Mouse (Mus musculus) ES-Bruce4 (cell line): ENCODE measurements around the gene Maml3. TPM values are rescaled to one million over a fixed set of nuclear protein-coding genes. Genes with fewer than 3 reads are reported as not detected.

Experiments used
- H3K27ac ChIP-seq: 2 replicates; pipeline ENCODE4 v1.5.1; 2012; ENCODE audit warnings: low read length, inconsistent platforms; ENCODE audit not compliant: insufficient read depth
- H3K27me3 ChIP-seq: 2 replicates; pipeline ENCODE4 v1.6.1; 2012; ENCODE audit warnings: mild to moderate bottlenecking, low read length, inconsistent platforms; ENCODE audit not compliant: control insufficient read depth, poor library complexity, insufficient read depth, severe bottlenecking
- H3K36me3 ChIP-seq: 2 replicates; pipeline ENCODE4 v1.6.1; 2012; ENCODE audit warnings: inconsistent platforms, mild to moderate bottlenecking, low read length, moderate library complexity; ENCODE audit not compliant: control insufficient read depth, poor library complexity, insufficient read depth, severe bottlenecking
- H3K4me1 ChIP-seq: one replicate; pipeline ENCODE4 v1.8.1; 2011; ENCODE audit warnings: low read length; ENCODE audit not compliant: control insufficient read depth, insufficient read depth
- H3K4me3 ChIP-seq: 2 replicates; pipeline ENCODE4 v1.5.1; 2011; ENCODE audit warnings: low read depth, mild to moderate bottlenecking, low read length
- H3K9ac ChIP-seq: 2 replicates; pipeline ENCODE4 v1.6.1; 2012; ENCODE audit warnings: low read depth, mild to moderate bottlenecking, inconsistent platforms; ENCODE audit not compliant: poor library complexity, severe bottlenecking
- H3K9me3 ChIP-seq: replicated peaks from 2 replicates; pipeline ENCODE4 v1.6.1; 2012; ENCODE audit warnings: mild to moderate bottlenecking, low read length, inconsistent platforms; ENCODE audit not compliant: control insufficient read depth, poor library complexity, insufficient read depth, severe bottlenecking
- CTCF ChIP-seq: IDR thresholded peaks from one replicate; pipeline ENCODE4 v1.8.1; 2011; ENCODE audit warnings: low read depth, low read length
- EP300 ChIP-seq: IDR thresholded peaks from 2 replicates; pipeline ENCODE4 v1.6.1; 2011; ENCODE audit warnings: low read depth, low read length; ENCODE audit not compliant: insufficient read depth
- POLR2A ChIP-seq: IDR thresholded peaks from one replicate; pipeline ENCODE4 v1.8.1; 2011; ENCODE audit warnings: low read length; ENCODE audit not compliant: insufficient read depth
- polyA plus RNA-seq: library from polyadenylated mRNA; stranded (reverse); fragments of >200 nt; gene quantifications from 2 replicates; pipeline ENCODE4 v1.2.4, GENCODE M21; 2011; ENCODE audit warnings: low read depth; ENCODE audit not compliant: missing spikeins, insufficient read depth, insufficient read length

The Maml3 gene
- polyA plus RNA-seq, 1 experiment = 5.7 TPM

GRCm38 (mm10) chr3:51853610-51854009 lies 251.3 kb downstream of the Maml3 start:
- Histone ChIP-seq H3K4me1 (no peaks in the 10 kb centered on the region), H3K9ac (no peak overlapping the region), H3K27ac (no peak overlapping the region), H3K36me3 (no peaks in the 10 kb centered on the region), H3K9me3 (no peaks in the 10 kb centered on the region), H3K27me3 (no peaks in the 10 kb centered on the region), H3K4me3 (no peak overlapping the region)
- TF ChIP-seq EP300 = no peak
- no peak for TF ChIP-seq POLR2A
- TF ChIP-seq CTCF = no peak

- Histone ChIP-seq H3K27me3 (no peaks in the 10 kb centered on the region), H3K4me3 (no peak overlapping the region), H3K9me3 (no peaks in the 10 kb centered on the region), H3K27ac (no peak overlapping the region), H3K36me3 (no peaks in the 10 kb centered on the region), H3K4me1 (no peaks in the 10 kb centered on the region), H3K9ac (no peak overlapping the region)
- no peak for TF ChIP-seq CTCF
- no peak for TF ChIP-seq POLR2A
- TF ChIP-seq EP300 = no peak
Measured at GRCm38 (mm10) chr3:51852692-51853091, 252.2 kb downstream of the Maml3 start.

- no peak overlapping the region for H3K4me3 ChIP-seq
- H3K27me3 ChIP-seq = no peaks in the 10 kb centered on the region
- H3K9ac ChIP-seq = no peak overlapping the region
- H3K27ac ChIP-seq = no peak overlapping the region
- no peaks in the 10 kb centered on the region for H3K36me3 ChIP-seq
- H3K4me1 ChIP-seq = no peaks in the 10 kb centered on the region
- no peaks in the 10 kb centered on the region for H3K9me3 ChIP-seq
- TF ChIP-seq POLR2A (no peak), EP300 (no peak), CTCF (no peak)
Measured at GRCm38 (mm10) chr3:51851596-51851995, 253.3 kb downstream of the Maml3 start.

GRCm38 (mm10) chr3:51849462-51849861 lies 255.4 kb downstream of the Maml3 start:
- H3K27ac ChIP-seq = no peak overlapping the region
- H3K9me3 ChIP-seq = no peaks in the 10 kb centered on the region
- H3K27me3 ChIP-seq = no peaks in the 10 kb centered on the region
- no peak for TF ChIP-seq CTCF
- no peak for TF ChIP-seq EP300
- no peak for TF ChIP-seq POLR2A
- no peaks in the 10 kb centered on the region for H3K36me3 ChIP-seq
- no peaks in the 10 kb centered on the region for H3K4me1 ChIP-seq
- no peak overlapping the region for H3K9ac ChIP-seq
- no peak overlapping the region for H3K4me3 ChIP-seq

GRCm38 (mm10) chr3:51847262-51847661 lies 257.6 kb downstream of the Maml3 start:
- Histone ChIP-seq H3K36me3 (no peaks in the 10 kb centered on the region), H3K9ac (no peak overlapping the region), H3K9me3 (no peaks in the 10 kb centered on the region), H3K27me3 (no peaks in the 10 kb centered on the region), H3K27ac (no peak overlapping the region), H3K4me3 (no peak overlapping the region), H3K4me1 (no peaks in the 10 kb centered on the region)
- no peak for TF ChIP-seq CTCF
- TF ChIP-seq EP300 = no peak
- no peak for TF ChIP-seq POLR2A

GRCm38 (mm10) chr3:51844255-51844654 lies 260.6 kb downstream of the Maml3 start:
- no peaks in the 10 kb centered on the region for H3K9me3 ChIP-seq
- no peaks in the 10 kb centered on the region for H3K4me1 ChIP-seq
- no peak for TF ChIP-seq EP300
- TF ChIP-seq CTCF = no peak
- no peak for TF ChIP-seq POLR2A

More at GRCm38 (mm10) chr3:51844255-51844654, 260.6 kb downstream of the Maml3 start:
- no peaks in the 10 kb centered on the region for H3K36me3 ChIP-seq
- H3K27me3 ChIP-seq = no peaks in the 10 kb centered on the region
- H3K27ac ChIP-seq = no peak overlapping the region
- no peak overlapping the region for H3K9ac ChIP-seq
- no peak overlapping the region for H3K4me3 ChIP-seq
